Mouse (Mus musculus): ENCODE data around the gene Hoxd4. TPM values are rescaled to one million over a fixed set of nuclear protein-coding genes. Genes with fewer than 3 reads are reported as not detected.

The Hoxd4 gene
- polyA plus RNA-seq, 1 experiment from 2014 or later, result 6.7 TPM

DNA sequence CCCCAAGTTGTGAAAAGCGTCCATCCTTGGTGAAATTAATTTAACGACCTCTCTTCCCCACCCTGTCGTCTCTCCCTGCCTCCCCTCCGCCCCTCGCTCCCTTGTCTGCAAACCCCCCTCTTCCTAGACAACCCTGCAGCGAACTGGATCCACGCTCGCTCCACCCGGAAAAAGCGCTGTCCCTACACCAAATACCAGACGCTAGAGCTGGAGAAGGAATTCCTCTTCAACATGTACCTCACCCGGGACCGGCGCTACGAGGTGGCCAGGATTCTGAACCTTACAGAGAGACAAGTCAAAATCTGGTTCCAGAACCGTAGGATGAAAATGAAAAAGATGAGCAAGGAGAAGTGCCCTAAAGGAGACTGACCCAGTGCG is 12.7 kb upstream of the Hoxd4 start:
- ChIA-PET CTCF (no interaction called here), POLR2A (no interaction called here)
- H3K27me3 ChIP-seq, result peaks cover 15% of the 10 kb centered on the region
- in situ Hi-C loops (cut with MboI; ENCODE audit: low pct_unique_long_range_greater_than_20kb), result loop anchor here (10.0 to 25.0 kb wide), 2 partner anchors 446 to 1063 kb away; no protein-coding TSS in a partner anchor
- DNase-seq (ENCODE audit: low read depth, low spot score) (no peak), ATAC-seq (no peak)
- no peak for TF ChIP-seq CTCF (IDR thresholded peaks at IDR 0.05)

DNA sequence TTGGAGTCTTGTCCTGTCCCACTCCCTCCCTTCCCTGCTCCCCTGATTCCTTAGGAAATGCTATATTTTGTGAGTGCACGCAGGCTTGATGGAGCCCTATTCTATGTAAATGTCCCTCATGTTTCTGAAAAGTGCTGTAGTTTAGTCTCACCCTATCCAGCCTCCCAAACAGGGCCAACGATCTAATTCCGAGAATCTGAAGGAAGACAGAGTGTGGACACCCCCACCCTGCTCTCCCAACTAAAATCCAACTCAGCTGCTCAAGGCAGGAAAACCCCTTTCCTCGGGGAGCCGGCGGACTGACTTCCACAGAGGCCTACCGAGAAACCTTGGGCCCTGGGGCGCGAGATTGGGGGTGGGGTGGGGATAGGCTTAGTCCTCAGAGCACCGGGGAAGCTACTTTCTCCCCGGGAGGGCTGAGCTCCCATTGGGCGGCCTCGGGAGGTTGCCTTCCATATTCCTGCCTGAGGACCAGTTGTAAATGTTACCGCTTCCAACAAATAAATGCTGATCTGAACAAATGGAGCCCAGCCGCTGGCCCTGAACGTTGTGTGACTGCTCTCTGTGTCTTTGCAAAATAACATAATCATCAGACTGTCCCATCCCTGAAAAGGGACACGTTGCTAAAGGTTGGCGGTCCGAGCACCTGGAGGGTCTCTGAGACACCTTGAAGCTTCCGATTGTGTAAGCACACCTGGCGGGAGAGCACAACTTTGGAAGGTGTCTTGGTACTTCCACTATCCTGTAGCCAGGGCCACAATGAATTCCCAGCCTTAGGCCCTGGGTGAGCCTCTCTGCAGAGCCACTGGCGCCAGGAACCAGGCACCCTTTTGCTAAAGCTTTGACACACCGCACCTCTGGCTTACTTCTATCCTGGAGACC is 11.8 kb upstream of the Hoxd4 start:
- CTCF ChIA-PET, result no interaction called here
- peaks cover 12% of the 10 kb centered on the region for H3K27me3 ChIP-seq
- POLR2A ChIA-PET, result no interaction called here
- in situ Hi-C loops (cut with MboI; ENCODE audit: low pct_unique_long_range_greater_than_20kb), result loop anchor here (5.0 to 25.0 kb wide), 4 partner anchors 445 to 1062 kb away; no protein-coding TSS in a partner anchor
- DNase-seq (ENCODE audit: low read depth, low spot score) (no peak), ATAC-seq (no peak)
- TF ChIP-seq CTCF (IDR thresholded peaks at IDR 0.05), result no peak

DNA sequence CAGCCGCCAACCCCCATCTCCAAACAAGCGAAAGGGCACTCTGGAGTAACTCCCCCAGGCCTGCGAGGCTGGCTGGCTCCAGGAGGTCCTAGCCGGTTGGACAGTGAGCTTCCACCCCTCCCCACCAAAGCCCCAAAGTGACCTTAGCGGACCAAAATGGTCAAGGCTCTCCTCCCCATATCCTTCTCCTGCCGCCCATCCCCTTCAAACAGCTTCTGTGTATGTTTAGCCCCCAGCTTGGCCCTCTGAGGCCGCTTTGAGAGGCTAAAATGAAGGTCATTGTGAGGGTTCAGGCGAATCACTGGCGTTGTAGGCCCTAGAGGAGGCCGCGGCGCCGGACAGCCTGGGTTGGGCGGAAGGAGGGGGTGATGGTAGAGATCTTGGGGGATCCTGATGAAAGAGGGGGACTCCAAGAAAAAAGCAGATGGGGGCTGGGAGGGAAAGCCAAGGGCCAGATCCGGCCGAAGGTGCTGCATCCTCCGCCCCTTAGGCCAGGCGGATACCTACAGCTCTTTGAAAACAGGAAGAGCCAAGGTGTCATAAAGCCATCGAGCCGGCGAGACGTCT is 11.1 kb upstream of the Hoxd4 start:
- DNase-seq (ENCODE audit: low read depth, low spot score) (no peak), ATAC-seq (no peak)
- in situ Hi-C loops (cut with MboI; ENCODE audit: low pct_unique_long_range_greater_than_20kb), result loop anchor here (5.0 kb wide), 2 partner anchors 617 to 887 kb away; no protein-coding TSS in a partner anchor
- ChIA-PET POLR2A (no interaction called here), CTCF (interaction anchor here (1.9 kb wide), 1 partner anchor 15 kb away, joined by 7 read pairs; no protein-coding TSS in a partner anchor)
- H3K27me3 ChIP-seq, result peaks cover 12% of the 10 kb centered on the region
- TF ChIP-seq CTCF (IDR thresholded peaks at IDR 0.05), result no peak

DNA sequence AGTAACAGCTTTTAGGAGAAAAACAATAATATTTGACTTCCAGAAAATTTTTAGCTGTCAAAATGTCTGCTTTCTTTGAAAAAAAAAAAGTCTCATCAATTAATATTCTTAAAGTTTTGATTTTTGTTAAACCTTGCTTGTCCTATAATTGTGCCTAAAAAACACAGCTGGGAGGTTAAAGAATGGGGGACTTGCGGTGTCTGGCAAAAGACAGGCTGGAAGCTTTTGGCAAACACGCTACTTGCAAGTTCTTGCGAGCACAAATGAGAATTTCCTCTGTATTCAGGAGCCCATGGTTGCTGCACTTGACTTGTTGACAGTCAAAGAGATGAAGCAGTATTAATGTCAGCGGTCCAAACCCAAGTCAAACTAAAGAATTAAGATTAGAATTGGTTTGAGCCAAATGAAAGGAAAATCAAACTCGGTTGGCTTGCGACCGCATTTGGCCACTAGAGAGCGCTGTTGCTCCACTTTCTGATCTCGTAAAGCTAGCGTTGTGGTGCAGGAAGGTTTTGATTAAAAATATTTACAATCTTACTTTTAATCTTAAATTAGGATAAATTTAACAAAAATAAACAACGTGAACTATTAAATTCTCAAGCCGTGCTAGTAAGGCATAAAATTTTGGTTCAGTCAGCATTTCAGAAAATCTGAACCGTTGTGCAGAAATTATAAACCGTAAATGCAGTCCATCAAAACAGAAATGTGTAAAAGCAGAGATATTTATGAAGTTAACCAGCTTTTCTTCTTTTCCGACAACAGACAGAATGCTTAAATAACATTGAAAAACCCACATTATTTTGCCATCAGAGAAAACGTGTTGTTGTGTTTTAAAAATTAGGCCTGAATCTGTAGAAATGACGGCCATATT is 9.5 kb upstream of the Hoxd4 start:
- ChIA-PET POLR2A (interaction anchor here (0.5 kb wide), 1 partner anchor 1198 kb away, joined by 6 read pairs; no protein-coding TSS in a partner anchor), CTCF (interaction anchor here (0.8 to 1.9 kb wide), 12 partner anchors 11 to 541 kb away, joined by 3 to 10 read pairs (median 3); no protein-coding TSS in a partner anchor)
- peaks cover 16% of the 10 kb centered on the region for H3K27me3 ChIP-seq
- ATAC-seq (no peak), DNase-seq (ENCODE audit: low read depth, low spot score) (no peak)
- in situ Hi-C loops (cut with MboI; ENCODE audit: low pct_unique_long_range_greater_than_20kb), result loop anchor here (5.0 kb wide), 2 partner anchors 615 to 885 kb away; no protein-coding TSS in a partner anchor
- no peak for TF ChIP-seq CTCF (IDR thresholded peaks at IDR 0.05)

DNA sequence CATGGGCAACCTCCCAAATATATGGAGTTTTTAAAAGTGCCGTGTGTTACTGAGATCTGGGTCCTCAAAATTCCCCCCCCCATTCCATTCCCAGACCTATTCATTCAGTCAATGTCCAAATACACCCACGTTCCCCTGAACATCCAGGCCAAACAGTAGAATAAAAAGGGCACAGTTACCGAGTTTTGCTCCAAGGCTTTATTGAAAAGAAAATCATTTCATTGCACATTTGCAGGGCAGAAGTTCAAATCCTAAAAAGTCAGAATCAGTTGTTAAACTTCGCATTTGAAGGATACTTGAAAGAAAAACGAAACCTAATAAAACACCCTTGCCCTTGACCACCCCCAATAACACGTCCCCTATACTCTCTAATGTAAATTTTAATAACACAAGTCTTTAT is 8.9 kb upstream of the Hoxd4 start:
- peaks cover 16% of the 10 kb centered on the region for H3K27me3 ChIP-seq
- ChIA-PET POLR2A (no interaction called here), CTCF (interaction anchor here (0.6 to 1.9 kb wide), 9 partner anchors 13 to 540 kb away, joined by 3 to 10 read pairs (median 3); no protein-coding TSS in a partner anchor)
- in situ Hi-C loops (cut with MboI; ENCODE audit: low pct_unique_long_range_greater_than_20kb), result loop anchor here (5.0 kb wide), 2 partner anchors 614 to 884 kb away; no protein-coding TSS in a partner anchor
- TF ChIP-seq CTCF (IDR thresholded peaks at IDR 0.05), result no peak
- ATAC-seq (no peak), DNase-seq (ENCODE audit: low read depth, low spot score) (no peak)

DNA sequence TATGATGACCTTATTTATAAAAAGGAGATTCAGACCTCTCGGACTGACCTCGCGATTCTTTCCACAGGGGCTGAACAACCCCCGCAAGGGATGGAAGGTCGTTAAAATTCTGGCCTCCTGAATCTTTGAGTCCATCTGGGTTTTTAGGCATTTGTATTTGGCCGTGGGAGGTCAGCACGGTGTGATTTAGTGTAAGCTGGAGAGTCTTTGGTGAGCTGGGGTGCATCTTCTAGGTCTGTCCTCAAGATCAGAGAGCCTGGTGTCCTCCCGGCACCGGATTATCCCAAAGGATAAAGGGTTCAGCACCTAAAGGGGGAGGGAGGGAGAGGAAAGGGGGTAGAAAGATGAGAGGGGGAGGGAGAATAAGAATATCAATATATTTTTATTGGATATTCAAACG is 8.4 kb upstream of the Hoxd4 start:
- ATAC-seq (no peak), DNase-seq (ENCODE audit: low read depth, low spot score) (no peak)
- in situ Hi-C loops (cut with MboI; ENCODE audit: low pct_unique_long_range_greater_than_20kb), result loop anchor here (5.0 kb wide), 2 partner anchors 614 to 884 kb away; no protein-coding TSS in a partner anchor
- peaks cover 16% of the 10 kb centered on the region for H3K27me3 ChIP-seq
- no peak for TF ChIP-seq CTCF (IDR thresholded peaks at IDR 0.05)
- ChIA-PET POLR2A (no interaction called here), CTCF (interaction anchor here (0.6 to 1.7 kb wide), 3 partner anchors 431 to 540 kb away, joined by 3 to 4 read pairs (median 3); no protein-coding TSS in a partner anchor)

DNA sequence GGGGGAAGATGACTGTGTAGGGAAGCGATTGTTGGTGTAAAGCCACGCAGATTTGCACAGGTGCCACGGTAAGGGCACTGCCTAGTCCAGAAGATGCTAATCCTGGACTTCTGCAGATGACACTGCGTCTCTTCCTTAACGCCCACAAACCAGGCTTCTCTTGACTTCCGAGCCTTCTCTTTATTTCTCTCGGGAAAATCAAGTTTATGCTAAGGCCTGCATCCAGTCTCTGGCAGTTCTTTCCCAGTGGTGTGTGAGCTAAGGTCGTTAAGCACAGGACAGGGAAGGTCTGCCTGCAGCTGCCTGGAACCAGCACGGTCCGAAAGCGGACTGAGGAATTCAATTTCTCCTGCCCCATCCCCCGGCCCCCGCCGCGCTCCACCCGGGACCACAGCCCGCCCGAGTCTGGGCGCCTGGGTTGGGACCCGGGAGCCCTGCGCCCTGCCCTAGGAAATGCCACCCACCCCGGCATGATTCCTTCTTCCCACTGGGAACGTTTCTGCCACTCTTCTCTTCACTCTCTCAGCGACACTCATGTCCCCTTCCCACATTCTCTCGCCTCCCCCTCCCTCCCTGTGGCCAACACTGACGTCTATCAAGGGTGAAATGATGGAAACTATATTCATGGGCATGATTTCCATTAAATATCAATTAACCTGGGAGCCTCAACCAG is 7.9 kb upstream of the Hoxd4 start:
- no peak for TF ChIP-seq CTCF (IDR thresholded peaks at IDR 0.05)
- no peak for ATAC-seq
- DNase-seq (ENCODE audit: low read depth, low spot score), result no peak
- in situ Hi-C loops (cut with MboI; ENCODE audit: low pct_unique_long_range_greater_than_20kb), result loop anchor here (5.0 kb wide), 2 partner anchors 613 to 883 kb away; no protein-coding TSS in a partner anchor
- POLR2A ChIA-PET, result no interaction called here
- H3K27me3 ChIP-seq, result peaks cover 16% of the 10 kb centered on the region
- CTCF ChIA-PET, result interaction anchor here (1.0 kb wide), 1 partner anchor 447 kb away, joined by 3 read pairs; no protein-coding TSS in a partner anchor

DNA sequence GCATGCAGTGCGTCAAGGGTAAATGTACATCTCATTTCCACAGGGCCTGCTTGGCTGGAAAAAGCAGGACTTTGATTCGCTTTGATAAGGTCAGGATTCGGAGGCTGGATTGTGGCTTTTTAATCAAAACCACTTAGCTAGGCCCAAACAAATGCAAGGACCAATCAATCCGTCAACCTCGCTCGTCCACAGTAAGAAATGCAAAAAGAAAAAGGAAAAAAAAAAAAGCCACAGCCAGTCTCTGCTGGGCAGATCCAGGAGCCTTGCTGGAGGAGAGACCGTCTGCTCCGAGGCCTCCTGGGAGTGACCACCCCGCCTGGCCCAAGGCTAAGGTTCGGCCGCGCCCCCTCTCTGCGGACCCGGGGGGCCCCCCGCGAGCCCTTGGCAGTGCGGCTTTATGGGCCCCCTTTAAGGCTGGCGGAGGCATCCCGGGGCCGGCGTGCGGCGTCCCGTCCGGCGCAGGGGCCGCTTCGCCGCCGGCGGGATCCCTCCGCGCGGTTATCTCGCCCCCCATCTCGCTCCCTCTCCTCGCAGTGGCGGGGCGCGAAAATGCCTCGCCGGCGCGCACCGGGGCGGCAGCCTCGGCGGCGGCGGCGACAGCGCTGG is 7.2 kb upstream of the Hoxd4 start, which contains the start of gene Hoxd8:
Gene Hoxd8 (plus strand): TSS at position 223 of the 606 bp plus-strand sequence.
- in situ Hi-C loops (cut with MboI; ENCODE audit: low pct_unique_long_range_greater_than_20kb), result loop anchor here (5.0 kb wide), 2 partner anchors 613 to 883 kb away; no protein-coding TSS in a partner anchor
- ChIA-PET POLR2A (no interaction called here), CTCF (interaction anchor here (1.0 kb wide), 1 partner anchor 446 kb away, joined by 3 read pairs; no protein-coding TSS in a partner anchor)
- DNase-seq (ENCODE audit: low read depth, low spot score) (no peak), ATAC-seq (peak; percentile 24)
- peaks cover 16% of the 10 kb centered on the region for H3K27me3 ChIP-seq
- no peak for TF ChIP-seq CTCF (IDR thresholded peaks at IDR 0.05)

DNA sequence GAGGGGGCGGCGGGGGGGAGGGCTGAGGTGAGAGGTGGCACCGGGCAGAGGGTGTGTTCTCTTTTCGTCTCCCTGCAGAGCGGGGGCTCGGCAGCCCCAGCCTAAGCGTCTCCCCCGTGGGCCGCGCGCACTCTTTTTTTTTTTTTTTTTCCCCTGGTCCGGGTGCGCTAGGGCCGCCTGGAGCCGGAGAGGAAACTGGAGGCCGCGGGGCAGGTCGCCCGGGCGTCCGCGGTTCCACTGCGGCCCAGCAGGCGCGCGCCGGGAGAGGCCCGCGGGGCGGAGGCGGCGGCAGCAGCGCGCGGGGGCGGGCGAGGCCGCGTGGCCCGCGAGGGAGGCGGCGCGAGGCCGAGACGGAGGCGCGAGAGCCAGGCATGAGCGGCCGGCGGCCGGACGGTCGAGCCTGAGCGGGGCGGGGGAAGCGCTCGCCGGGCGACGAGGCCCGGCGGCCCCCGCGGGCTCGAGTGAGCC is 6.7 kb upstream of the Hoxd4 start:
- H3K27me3 ChIP-seq, result peaks cover 16% of the 10 kb centered on the region
- CTCF ChIA-PET, result no interaction called here
- peak; percentile 45 for ATAC-seq

More for the DNA sequence above, 6.7 kb upstream of the Hoxd4 start:
- POLR2A ChIA-PET, result interaction anchor here (0.6 kb wide), 1 partner anchor 258 kb away, joined by 3 read pairs; no protein-coding TSS in a partner anchor
- TF ChIP-seq CTCF (IDR thresholded peaks at IDR 0.05), result no peak
- DNase-seq (ENCODE audit: low read depth, low spot score), result no peak
- in situ Hi-C loops (cut with MboI; ENCODE audit: low pct_unique_long_range_greater_than_20kb), result loop anchor here (5.0 kb wide), 2 partner anchors 612 to 882 kb away; no protein-coding TSS in a partner anchor
